Mouse (Mus musculus): ENCODE measurements around the gene Efnb2. TPM values are rescaled to one million over a fixed set of nuclear protein-coding genes. Genes with fewer than 3 reads are reported as not detected.
A peak's percentile ranks its signal among the peaks of the same experiment; 100 is the strongest.

The Efnb2 gene
- polyA plus RNA-seq, 1 experiment from 2014 or later = 21.9 TPM

DNA sequence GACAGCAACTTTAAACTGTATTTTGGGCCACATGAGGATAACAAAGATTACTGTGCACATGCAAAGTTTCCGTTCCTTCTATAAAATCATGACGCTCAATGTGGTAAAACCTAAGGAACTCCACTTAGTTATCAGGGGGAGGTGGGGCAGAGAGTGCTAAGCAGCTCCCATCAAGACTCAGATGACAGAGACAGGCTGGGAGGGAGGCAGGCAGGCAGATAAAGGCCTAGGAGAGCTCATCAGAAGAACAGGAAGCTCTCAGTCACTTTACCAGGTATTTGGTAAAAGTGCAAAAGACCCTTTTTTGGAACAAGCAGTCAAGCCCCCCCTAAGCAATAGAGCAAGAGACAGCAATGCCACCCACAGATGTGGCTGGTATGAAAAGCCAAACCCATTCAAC, 24.5 kb upstream of the Efnb2 start:
- 91% methylated on average over 2 of the region's 2 CpGs for WGBS
- DNase-seq (ENCODE audit: low spot score) = no peak
- no peak overlapping the region for H3K9ac ChIP-seq
- no peak for ATAC-seq (ENCODE audit: low FRiP score)
- H3K4me1 ChIP-seq (replicated peaks; ENCODE audit: control insufficient read depth, insufficient read depth, low read length) = peaks cover 40% of the 10 kb centered on the region
- H3K36me3 ChIP-seq (replicated peaks; ENCODE audit: control insufficient read depth, insufficient read depth) = peaks cover 29% of the 10 kb centered on the region
- no peaks in the 10 kb centered on the region for H3K27me3 ChIP-seq (ENCODE audit: control insufficient read depth, insufficient read depth, low read length)
- no peak overlapping the region for H3K4me3 ChIP-seq (replicated peaks; ENCODE audit: low read length)
- H3K9me3 ChIP-seq (ENCODE audit: control insufficient read depth, low read length) = no peaks in the 10 kb centered on the region
- no peak overlapping the region for H3K27ac ChIP-seq
- no peak overlapping the region for H3K4me2 ChIP-seq (replicated peaks)

DNA sequence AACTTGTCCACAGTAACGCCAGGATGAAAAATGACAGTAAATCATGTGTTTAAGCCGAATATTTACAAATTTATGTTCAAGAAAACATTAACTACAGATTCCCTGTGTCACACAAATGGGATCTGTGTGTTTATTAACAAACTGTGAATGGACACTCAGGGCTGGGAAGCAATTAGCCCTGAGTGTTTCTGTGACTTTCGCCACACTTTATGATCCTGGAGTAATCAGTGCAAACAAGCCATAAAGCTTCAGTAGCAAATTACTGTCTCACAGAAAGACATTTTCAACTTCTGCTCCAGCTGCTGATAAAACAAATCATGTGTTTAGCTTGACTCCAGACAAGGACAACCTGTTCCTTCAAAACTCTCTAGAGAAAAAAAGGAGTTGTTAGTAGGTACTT, 21.7 kb upstream of the Efnb2 start:
- Histone ChIP-seq H3K9ac (no peak overlapping the region), H3K36me3 (replicated peaks; ENCODE audit: control insufficient read depth, insufficient read depth) (peaks cover 56% of the 10 kb centered on the region), H3K27me3 (ENCODE audit: control insufficient read depth, insufficient read depth, low read length) (no peaks in the 10 kb centered on the region), H3K9me3 (ENCODE audit: control insufficient read depth, low read length) (no peaks in the 10 kb centered on the region), H3K4me2 (replicated peaks) (no peak overlapping the region), H3K4me1 (replicated peaks; ENCODE audit: control insufficient read depth, insufficient read depth, low read length) (peaks cover 24% of the 10 kb centered on the region), H3K27ac (no peak overlapping the region), H3K4me3 (replicated peaks; ENCODE audit: low read length) (no peak overlapping the region)
- ATAC-seq (ENCODE audit: low FRiP score) (no peak), DNase-seq (ENCODE audit: low spot score) (no peak)
- 87% methylated on average over 3 of the region's 3 CpGs for WGBS

DNA sequence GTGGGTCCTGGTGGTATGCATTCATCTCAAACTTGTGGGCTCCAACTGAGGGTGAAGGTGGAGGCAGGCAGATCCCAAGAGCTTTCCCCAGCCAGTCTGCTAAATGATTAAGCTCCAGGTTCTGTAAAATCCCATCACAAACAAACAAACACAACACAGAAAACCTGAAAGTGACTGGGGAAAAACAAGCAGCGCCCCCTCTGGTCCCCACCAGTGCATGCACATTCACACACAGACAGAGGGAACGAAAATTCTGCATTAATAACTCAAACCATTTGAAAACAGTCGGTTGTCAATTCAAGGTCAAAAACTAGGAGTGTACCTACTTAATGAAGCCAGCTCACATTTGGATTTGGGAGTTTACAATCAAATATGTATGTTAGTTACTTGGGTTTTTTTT, 17.2 kb upstream of the Efnb2 start:
- Histone ChIP-seq H3K27me3 (ENCODE audit: control insufficient read depth, insufficient read depth, low read length) (no peaks in the 10 kb centered on the region), H3K4me3 (replicated peaks; ENCODE audit: low read length) (no peak overlapping the region), H3K27ac (no peak overlapping the region), H3K4me2 (replicated peaks) (no peak overlapping the region), H3K36me3 (replicated peaks; ENCODE audit: control insufficient read depth, insufficient read depth) (peaks cover 66% of the 10 kb centered on the region), H3K9me3 (ENCODE audit: control insufficient read depth, low read length) (no peaks in the 10 kb centered on the region), H3K9ac (no peak overlapping the region), H3K4me1 (replicated peaks; ENCODE audit: control insufficient read depth, insufficient read depth, low read length) (no peaks in the 10 kb centered on the region)
- no peak for ATAC-seq (ENCODE audit: low FRiP score)
- no peak for DNase-seq (ENCODE audit: low spot score)
- WGBS = 85% methylated on average over 3 of the region's 3 CpGs

DNA sequence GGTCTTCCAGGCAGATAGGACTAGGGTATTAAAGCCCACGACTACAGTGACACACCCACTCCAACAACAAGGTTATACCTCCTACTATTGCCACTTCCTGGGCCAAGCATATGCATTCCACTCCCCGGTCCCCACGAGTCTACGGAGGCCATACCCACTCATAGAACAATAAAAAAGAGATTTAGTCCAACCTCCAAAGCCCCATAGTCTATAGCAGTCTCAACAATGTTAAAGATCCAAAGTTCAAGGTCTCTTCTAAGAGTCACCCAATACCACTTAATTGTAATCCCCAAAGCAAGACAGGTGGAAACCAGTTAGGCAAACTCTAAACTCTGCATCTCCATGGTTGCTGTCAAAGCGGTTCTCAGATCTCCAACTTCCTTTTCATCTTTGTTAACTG, 13.8 kb upstream of the Efnb2 start:
- Histone ChIP-seq H3K9me3 (ENCODE audit: control insufficient read depth, low read length) (no peaks in the 10 kb centered on the region), H3K4me1 (replicated peaks; ENCODE audit: control insufficient read depth, insufficient read depth, low read length) (no peaks in the 10 kb centered on the region), H3K4me3 (replicated peaks; ENCODE audit: low read length) (no peak overlapping the region), H3K36me3 (replicated peaks; ENCODE audit: control insufficient read depth, insufficient read depth) (peaks cover 49% of the 10 kb centered on the region), H3K4me2 (replicated peaks) (no peak overlapping the region), H3K9ac (no peak overlapping the region), H3K27me3 (ENCODE audit: control insufficient read depth, insufficient read depth, low read length) (no peaks in the 10 kb centered on the region), H3K27ac (no peak overlapping the region)
- ATAC-seq (ENCODE audit: low FRiP score) (no peak), DNase-seq (ENCODE audit: low spot score) (no peak)
- WGBS = 95% methylated on average over 5 of the region's 5 CpGs

DNA sequence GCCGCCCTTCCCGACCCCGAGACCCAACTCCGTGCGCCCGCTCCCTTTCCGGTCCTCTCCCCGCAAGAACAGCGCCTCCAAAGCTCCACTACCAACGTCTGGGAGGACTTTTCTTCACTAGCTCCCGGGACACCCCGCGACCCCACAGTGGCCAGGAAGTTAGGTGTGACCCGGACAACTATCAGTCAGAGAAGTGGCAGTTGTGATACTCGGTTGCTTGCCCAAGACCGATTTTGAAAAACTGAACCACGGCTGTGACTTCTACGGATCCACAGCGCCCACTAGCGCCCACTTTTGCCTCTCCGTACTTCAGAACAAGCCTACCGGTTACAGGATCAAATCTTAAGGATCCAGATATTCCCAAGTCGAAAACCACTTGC, 707 bp upstream of the Efnb2 start:
- WGBS = under 1% methylated on average over 23 of the region's 23 CpGs

DNA sequence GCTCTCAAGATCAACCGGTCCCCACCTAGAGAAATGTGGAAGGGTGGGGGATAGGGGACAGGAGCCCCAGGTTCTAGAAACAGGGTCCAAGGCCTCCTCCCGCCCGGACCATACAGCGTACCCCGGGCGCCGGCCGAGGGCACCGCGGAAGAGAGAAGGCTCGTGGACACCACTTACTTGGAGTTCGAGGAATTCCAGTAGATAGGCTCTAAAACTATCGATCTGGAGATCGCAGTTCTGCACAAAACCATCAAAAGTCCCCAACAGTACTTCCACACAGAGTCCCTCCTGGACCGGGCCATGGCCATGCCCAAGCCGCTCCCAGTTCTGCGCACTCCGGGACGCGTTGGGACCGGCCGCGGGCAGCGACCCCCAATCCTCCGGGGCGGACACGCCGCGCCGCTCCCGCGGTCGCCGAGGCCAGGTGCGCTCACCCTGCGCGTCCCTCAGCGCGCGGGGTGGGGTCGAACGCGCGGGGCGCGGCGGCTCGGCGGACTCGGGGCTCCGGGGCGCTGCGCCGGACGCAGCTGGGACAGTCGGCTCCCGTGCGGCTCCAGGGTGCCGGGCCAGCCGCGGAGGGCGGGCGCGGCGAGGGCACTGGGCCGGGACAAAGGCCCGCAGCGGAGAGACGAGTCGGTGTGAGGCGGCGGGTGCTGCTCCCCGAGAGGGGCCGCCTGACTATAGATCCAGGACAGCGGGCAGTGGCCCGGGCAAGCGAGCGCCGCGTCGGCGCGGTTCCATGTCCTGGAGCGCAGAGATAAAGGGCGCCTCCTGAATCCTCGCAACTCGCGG, 539 bp downstream of the Efnb2 start:
- peak overlapping the region; percentile 86 for H3K4me2 ChIP-seq (replicated peaks)
- peak overlapping the region; percentile 90 for H3K27ac ChIP-seq
- peak overlapping the region; percentile 92 for H3K9ac ChIP-seq
- DNase-seq (ENCODE audit: low spot score) (peak; percentile 55), ATAC-seq (ENCODE audit: low FRiP score) (no peak; the same call in 1 of the 2 replicates)
- H3K9me3 ChIP-seq (ENCODE audit: control insufficient read depth, low read length) = no peaks in the 10 kb centered on the region
- H3K4me1 ChIP-seq (replicated peaks; ENCODE audit: control insufficient read depth, insufficient read depth, low read length) = peaks cover 17% of the 10 kb centered on the region
- H3K36me3 ChIP-seq (replicated peaks; ENCODE audit: control insufficient read depth, insufficient read depth) = peaks cover 3% of the 10 kb centered on the region; the same call in 1 of the 2 replicates
- peak overlapping the region; percentile 85 for H3K4me3 ChIP-seq (replicated peaks; ENCODE audit: low read length)
- WGBS = 0% methylated on average over 77 of the region's 88 CpGs
- no peaks in the 10 kb centered on the region for H3K27me3 ChIP-seq (ENCODE audit: control insufficient read depth, insufficient read depth, low read length)

More for the DNA sequence above, 707 bp upstream of the Efnb2 start:
- H3K4me3 ChIP-seq (replicated peaks; ENCODE audit: low read length) = peak overlapping the region; percentile 85
- peak overlapping the region; percentile 86 for H3K4me2 ChIP-seq (replicated peaks)
- H3K9ac ChIP-seq = peak overlapping the region; percentile 59
- no peaks in the 10 kb centered on the region for H3K27me3 ChIP-seq (ENCODE audit: control insufficient read depth, insufficient read depth, low read length)
- H3K9me3 ChIP-seq (ENCODE audit: control insufficient read depth, low read length) = no peaks in the 10 kb centered on the region
- H3K27ac ChIP-seq = peak overlapping the region; percentile 90
- peak; percentile 6; the same call in 1 of the 2 replicates for ATAC-seq (ENCODE audit: low FRiP score)
- peaks cover 9% of the 10 kb centered on the region for H3K36me3 ChIP-seq (replicated peaks; ENCODE audit: control insufficient read depth, insufficient read depth)
- DNase-seq (ENCODE audit: low spot score) = peak; percentile 98
- peaks cover 11% of the 10 kb centered on the region for H3K4me1 ChIP-seq (replicated peaks; ENCODE audit: control insufficient read depth, insufficient read depth, low read length)

DNA sequence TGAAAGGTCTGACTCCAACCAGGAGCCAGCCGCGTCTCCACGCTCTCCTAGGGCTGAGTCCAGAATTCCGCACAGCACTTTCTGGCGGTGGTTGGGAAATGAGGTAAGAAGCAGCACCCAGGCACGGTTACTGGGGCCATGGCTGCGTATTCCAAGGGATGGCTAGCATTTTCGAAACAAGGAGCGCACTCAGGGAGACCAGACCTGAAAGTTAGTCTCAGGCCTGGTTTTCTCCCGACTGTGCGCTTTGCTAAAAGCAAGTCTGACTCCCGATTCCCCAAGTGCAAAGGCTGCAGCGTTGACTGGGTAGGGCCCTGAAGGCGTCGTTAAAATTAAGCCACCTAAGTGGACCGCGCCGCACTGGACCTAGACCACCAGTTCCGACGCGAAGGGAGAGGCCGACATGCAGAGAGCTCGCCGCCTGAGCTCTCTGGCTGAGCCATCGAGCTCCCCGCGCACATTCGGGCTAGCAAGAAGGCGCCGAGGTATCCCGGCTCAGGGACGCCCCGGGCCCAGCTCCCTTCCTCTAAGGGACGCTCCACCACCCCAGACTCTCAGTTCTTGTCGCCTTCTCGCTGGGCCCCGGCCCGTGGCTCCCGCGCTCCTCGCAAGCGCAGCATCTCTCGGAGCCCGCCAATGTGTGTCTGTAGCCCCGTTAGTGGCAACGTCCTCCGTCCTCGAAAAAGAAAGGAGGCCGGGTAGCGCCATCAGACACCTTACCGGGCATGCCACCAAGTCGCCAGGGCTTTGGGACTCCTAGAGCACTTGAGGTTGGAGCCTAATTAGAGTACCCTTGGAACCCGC, 1.3 kb downstream of the Efnb2 start:
- Histone ChIP-seq H3K4me1 (replicated peaks; ENCODE audit: control insufficient read depth, insufficient read depth, low read length) (peaks cover 23% of the 10 kb centered on the region), H3K36me3 (replicated peaks; ENCODE audit: control insufficient read depth, insufficient read depth) (no peaks in the 10 kb centered on the region), H3K9ac (peak overlapping the region; percentile 92), H3K27ac (peak overlapping the region; percentile 90), H3K27me3 (ENCODE audit: control insufficient read depth, insufficient read depth, low read length) (no peaks in the 10 kb centered on the region), H3K4me3 (replicated peaks; ENCODE audit: low read length) (peak overlapping the region; percentile 85), H3K4me2 (replicated peaks) (peak overlapping the region; percentile 86), H3K9me3 (ENCODE audit: control insufficient read depth, low read length) (no peaks in the 10 kb centered on the region)
- ATAC-seq (ENCODE audit: low FRiP score) (no peak), DNase-seq (ENCODE audit: low spot score) (peak; percentile 57)
- WGBS = under 1% methylated on average over 53 of the region's 53 CpGs

DNA sequence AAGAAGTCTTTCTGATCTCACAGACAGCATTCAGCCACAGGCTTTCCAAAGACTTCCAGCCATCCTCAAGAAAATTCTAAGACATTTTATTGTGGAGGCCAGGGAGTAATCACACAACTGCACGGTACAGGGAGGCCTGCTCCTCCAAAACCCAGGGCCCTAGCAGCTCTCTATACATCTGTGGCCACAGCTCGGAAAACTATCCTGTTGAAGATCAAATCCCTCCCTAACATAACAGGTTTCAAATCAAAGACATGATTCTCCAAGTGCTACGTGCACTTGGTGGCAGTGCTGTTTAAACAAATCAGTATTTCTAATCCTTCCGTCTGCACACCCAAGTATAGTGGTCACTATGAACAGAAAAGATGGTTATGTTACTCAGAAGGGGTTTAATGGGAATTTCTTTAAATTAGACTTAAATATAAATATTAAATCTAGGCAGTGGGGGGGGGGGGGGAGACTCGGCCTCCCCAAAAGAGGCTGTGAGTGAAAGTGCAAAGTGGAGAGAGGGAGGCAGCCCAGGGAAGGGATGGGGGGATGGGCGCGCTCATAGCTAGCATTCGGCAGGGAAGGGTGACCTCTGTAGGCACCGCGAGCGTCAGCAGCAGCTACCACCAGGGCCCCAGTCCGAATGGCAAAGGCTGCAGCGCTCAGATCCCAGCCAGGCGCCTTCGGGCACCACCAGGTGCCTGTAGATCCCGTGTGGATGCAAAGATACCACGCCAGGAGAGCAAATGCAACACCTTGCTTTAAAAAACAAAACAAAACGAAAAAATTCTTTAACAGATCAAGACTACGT, 2.4 kb downstream of the Efnb2 start:
- H3K9me3 ChIP-seq (ENCODE audit: control insufficient read depth, low read length) = no peaks in the 10 kb centered on the region
- H3K4me3 ChIP-seq (replicated peaks; ENCODE audit: low read length) = peak overlapping the region; percentile 85
- H3K4me1 ChIP-seq (replicated peaks; ENCODE audit: control insufficient read depth, insufficient read depth, low read length) = peaks cover 34% of the 10 kb centered on the region
- ATAC-seq (ENCODE audit: low FRiP score) = peak; percentile 54; the same call in 1 of the 2 replicates
- peak; percentile 85 for DNase-seq (ENCODE audit: low spot score)
- peak overlapping the region; percentile 86 for H3K4me2 ChIP-seq (replicated peaks)
- H3K36me3 ChIP-seq (replicated peaks; ENCODE audit: control insufficient read depth, insufficient read depth) = no peaks in the 10 kb centered on the region
- no peaks in the 10 kb centered on the region for H3K27me3 ChIP-seq (ENCODE audit: control insufficient read depth, insufficient read depth, low read length)
- peak overlapping the region; percentile 92 for H3K9ac ChIP-seq
- WGBS = 2% methylated on average over 19 of the region's 19 CpGs
- H3K27ac ChIP-seq = peak overlapping the region; percentile 90
